Mouse (Mus musculus) activated CD4-positive, CD25-positive, alpha-beta regulatory T cell, adult 4 months (primary cell): ENCODE measurements around the gene Fam189a1. TPM values are rescaled to one million over a fixed set of nuclear protein-coding genes. Genes with fewer than 3 reads are reported as not detected.

Experiments
- ATAC-seq: one replicate; pipeline ENCODE4 v1.8.0; 2017
- polyA plus RNA-seq, 2 experiments: library from polyadenylated mRNA; unstranded; fragments of 100-300 nt; shearing (Covaris generic); gene quantifications; one replicate each; pipeline ENCODE4 v1.2.1; 2017

Fam189a1 gene
- polyA plus RNA-seq, 2 experiments from 2014 or later, result not detected

- ATAC-seq, result no peak
Observed at GRCm38 (mm10) chr7:65031195-65031594, 125.2 kb downstream of the Fam189a1 start.

- no peak for ATAC-seq
Observed at GRCm38 (mm10) chr7:65029985-65030384, 126.4 kb downstream of the Fam189a1 start.

GRCm38 (mm10) chr7:65021298-65021697 lies 135.1 kb downstream of the Fam189a1 start:
- ATAC-seq, result no peak

GRCm38 (mm10) chr7:65018036-65018679 lies 138.2 kb downstream of the Fam189a1 start:
- ATAC-seq, result no peak

- no peak for ATAC-seq
Observed at GRCm38 (mm10) chr7:65017348-65017747, 139.0 kb downstream of the Fam189a1 start.

GRCm38 (mm10) chr7:65011133-65011532 lies 145.2 kb downstream of the Fam189a1 start:
- no peak for ATAC-seq

- no peak for ATAC-seq
Observed at GRCm38 (mm10) chr7:65010275-65010674, 146.1 kb downstream of the Fam189a1 start.

GRCm38 (mm10) chr7:65005731-65006130 lies 150.6 kb downstream of the Fam189a1 start:
- ATAC-seq, result no peak

- ATAC-seq, result no peak
Observed at GRCm38 (mm10) chr7:64999718-65000214, 156.6 kb downstream of the Fam189a1 start.

- ATAC-seq, result no peak
Observed at GRCm38 (mm10) chr7:64997743-64998142, 158.6 kb downstream of the Fam189a1 start.

- no peak for ATAC-seq
Observed at GRCm38 (mm10) chr7:64995946-64996444, 160.4 kb downstream of the Fam189a1 start.

- ATAC-seq, result no peak
Observed at GRCm38 (mm10) chr7:64989406-64989805, 167.0 kb downstream of the Fam189a1 start.

- no peak for ATAC-seq
Observed at GRCm38 (mm10) chr7:64988015-64988414, 168.4 kb downstream of the Fam189a1 start.

GRCm38 (mm10) chr7:64984468-64985120 lies 171.8 kb downstream of the Fam189a1 start:
- no peak for ATAC-seq

GRCm38 (mm10) chr7:64981511-64982235 lies 174.7 kb downstream of the Fam189a1 start:
- ATAC-seq, result no peak

- ATAC-seq, result no peak
Observed at GRCm38 (mm10) chr7:64973590-64974262, 182.6 kb downstream of the Fam189a1 start.

- ATAC-seq, result no peak
Observed at GRCm38 (mm10) chr7:64962128-64962527, 194.2 kb downstream of the Fam189a1 start.

GRCm38 (mm10) chr7:64959087-64959486 lies 197.3 kb downstream of the Fam189a1 start:
- no peak for ATAC-seq

GRCm38 (mm10) chr7:64952181-64952580 lies 204.2 kb downstream of the Fam189a1 start:
- ATAC-seq, result no peak

GRCm38 (mm10) chr7:64950771-64951099 lies 205.6 kb downstream of the Fam189a1 start:
- no peak for ATAC-seq

- ATAC-seq, result no peak
Observed at GRCm38 (mm10) chr7:64949910-64950770, 206.2 kb downstream of the Fam189a1 start.

- no peak for ATAC-seq
Observed at GRCm38 (mm10) chr7:64949465-64949864, 206.9 kb downstream of the Fam189a1 start.
